Mouse (Mus musculus): ENCODE measurements around the gene Slc37a1.
"Not testable (repeated sequence)": the region's sequence is repeated elsewhere in the genome, so short reads cannot be mapped to it uniquely, and the experiment has no call there.

The Slc37a1 gene

GRCm38 (mm10) chr17:31321425-31321824 is 34.8 kb downstream of the Slc37a1 start:
- DNase-seq, result no peak

GRCm38 (mm10) chr17:31322446-31322845 is 35.9 kb downstream of the Slc37a1 start:
- peak in 1 of 2 experiments; percentile 49 for DNase-seq

- no peak for DNase-seq
Observed at GRCm38 (mm10) chr17:31323379-31323778, 36.8 kb downstream of the Slc37a1 start.

GRCm38 (mm10) chr17:31324227-31324626 is 37.6 kb downstream of the Slc37a1 start:
- DNase-seq, result no peak

GRCm38 (mm10) chr17:31325451-31326219 is 39.0 kb downstream of the Slc37a1 start:
- peak; percentile 70 to 72 for DNase-seq

- DNase-seq, result peak; percentile 50 to 53
Observed at GRCm38 (mm10) chr17:31326220-31326852, 39.7 kb downstream of the Slc37a1 start.

- DNase-seq, result peak; percentile 29 to 37
Observed at GRCm38 (mm10) chr17:31328466-31328865, 41.9 kb downstream of the Slc37a1 start.

- DNase-seq, result peak; percentile 59 to 60
Observed at GRCm38 (mm10) chr17:31330622-31331021, 44.0 kb downstream of the Slc37a1 start.

GRCm38 (mm10) chr17:31331273-31331672 is 44.7 kb downstream of the Slc37a1 start:
- no peak for DNase-seq

- DNase-seq, result no peak
Observed at GRCm38 (mm10) chr17:31331920-31332319, 45.3 kb downstream of the Slc37a1 start.

GRCm38 (mm10) chr17:31332333-31332732 is 45.7 kb downstream of the Slc37a1 start:
- no peak for DNase-seq

GRCm38 (mm10) chr17:31334509-31335260 is 48.1 kb downstream of the Slc37a1 start:
- no peak for DNase-seq

- no peak for DNase-seq
Observed at GRCm38 (mm10) chr17:31335344-31336080, 48.9 kb downstream of the Slc37a1 start.

- no peak for DNase-seq
Observed at GRCm38 (mm10) chr17:31339769-31340168, 53.2 kb downstream of the Slc37a1 start.

- no peak for DNase-seq
Observed at GRCm38 (mm10) chr17:31342191-31342590, 55.6 kb downstream of the Slc37a1 start.

GRCm38 (mm10) chr17:31344172-31344801 is 57.7 kb downstream of the Slc37a1 start:
- DNase-seq, result peak; percentile 72 to 78

- DNase-seq, result no peak
Observed at GRCm38 (mm10) chr17:31344816-31345215, 58.2 kb downstream of the Slc37a1 start.

GRCm38 (mm10) chr17:31348129-31348528 is 61.5 kb downstream of the Slc37a1 start:
- no peak for DNase-seq

GRCm38 (mm10) chr17:31349388-31349787 is 62.8 kb downstream of the Slc37a1 start:
- no peak for DNase-seq

- DNase-seq, result no peak
Observed at GRCm38 (mm10) chr17:31351984-31352383, 65.4 kb downstream of the Slc37a1 start.

GRCm38 (mm10) chr17:31353255-31353654 is 66.7 kb downstream of the Slc37a1 start:
- DNase-seq, result no peak

- not testable (repeated sequence) for DNase-seq
Observed at GRCm38 (mm10) chr17:31354684-31355083, 68.1 kb downstream of the Slc37a1 start.
